Mouse (Mus musculus): ENCODE results near the gene Rimklb. TPM values are rescaled to one million over a fixed set of nuclear protein-coding genes. Genes with fewer than 3 reads are reported as not detected.
"Not testable (repeated sequence)": the region's sequence is repeated elsewhere in the genome, so short reads cannot be mapped to it uniquely, and the experiment has no call there.

Gene Rimklb
- total RNA-seq, 2 experiments from 2014 or later: 0.20 TPM; not detected in 1

DNA sequence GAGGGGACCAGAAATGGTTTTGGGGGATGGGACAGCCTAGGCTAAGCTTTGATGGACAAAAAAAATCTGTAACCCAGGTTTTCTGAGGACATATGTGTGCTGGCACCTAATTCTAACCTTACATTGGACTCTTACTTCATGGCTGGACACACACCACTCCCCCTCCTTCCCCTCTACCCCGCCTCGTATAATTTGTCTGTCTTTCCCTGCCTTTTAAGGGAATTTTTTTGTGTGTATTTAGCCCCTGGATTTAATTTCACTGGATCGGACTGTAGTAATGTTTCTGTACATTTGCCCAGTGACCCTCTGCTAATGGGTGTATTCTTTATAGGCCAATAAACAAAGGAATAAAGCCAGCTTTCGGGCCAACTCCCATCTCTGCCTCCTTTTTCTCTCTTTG is 6.5 kb upstream of the Rimklb start:
- DNase-seq: no peak
- intact Hi-C loops (cut with DNase I): no loop called here

DNA sequence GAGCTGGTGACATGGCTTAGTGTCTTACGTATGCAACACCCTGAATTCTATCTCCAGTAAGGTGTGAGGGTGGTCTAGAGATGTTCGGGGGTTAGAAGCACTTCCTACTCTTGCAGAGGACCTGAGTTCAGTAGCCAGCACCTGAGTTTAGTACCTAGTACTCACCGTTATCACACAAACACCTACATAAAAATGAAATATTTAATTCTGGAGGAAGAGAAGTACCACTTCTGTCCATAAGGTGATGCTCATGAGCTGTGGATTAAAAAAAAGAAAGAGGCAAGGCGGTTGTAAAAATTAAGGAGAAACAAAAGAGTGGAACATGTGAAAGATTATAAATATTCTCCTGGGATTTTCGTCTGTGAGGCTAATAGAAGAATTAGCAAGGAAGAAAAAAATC is 2.1 kb downstream of the Rimklb start:
- peak in 1 of 2 experiments; percentile 36 for DNase-seq
- intact Hi-C loops (cut with DNase I): loop anchor here (2.0 kb wide), 1 partner anchor 22 kb away; no protein-coding TSS in a partner anchor

DNA sequence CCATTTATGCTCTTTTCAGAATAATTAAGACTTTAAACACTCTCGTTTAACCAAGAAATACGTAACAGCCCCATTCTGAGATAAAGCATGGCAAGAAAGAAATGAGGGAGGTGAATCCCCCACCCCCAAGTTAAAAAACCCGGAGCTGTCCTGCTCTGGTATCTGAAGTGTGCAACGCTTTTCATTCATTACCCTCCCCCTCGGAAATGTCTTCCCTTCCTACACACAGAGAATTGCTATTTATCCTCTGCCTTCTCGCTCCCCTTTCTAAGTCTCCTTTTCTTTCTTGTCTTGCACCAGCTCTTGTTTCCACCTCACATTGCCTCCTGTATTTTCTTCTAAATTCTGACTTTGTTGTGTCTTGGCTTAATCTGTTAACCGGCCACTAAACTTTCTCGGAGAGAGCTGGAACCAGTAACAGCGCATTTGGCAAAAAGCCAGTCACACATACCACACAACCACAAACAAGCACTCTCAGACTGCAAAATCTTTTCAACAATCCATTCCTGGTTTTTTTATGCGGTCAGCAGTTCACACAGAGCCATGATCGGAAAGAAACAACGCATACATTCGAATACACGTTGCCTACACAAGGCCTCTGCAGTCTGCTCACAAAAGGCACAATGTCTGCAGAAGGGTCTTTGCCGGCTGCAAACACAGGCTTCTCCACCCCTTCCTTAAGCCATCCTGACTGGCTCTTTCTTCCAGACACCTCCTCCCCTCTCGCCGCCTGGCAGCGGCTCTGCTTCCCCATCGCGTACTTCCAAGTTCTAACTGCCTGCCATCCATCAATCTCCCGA is 3.3 kb downstream of the Rimklb start:
- DNase-seq: peak; percentile 24 to 35
- intact Hi-C loops (cut with DNase I): loop anchor here (2.0 kb wide), 1 partner anchor 66 kb away; no protein-coding TSS in a partner anchor

DNA sequence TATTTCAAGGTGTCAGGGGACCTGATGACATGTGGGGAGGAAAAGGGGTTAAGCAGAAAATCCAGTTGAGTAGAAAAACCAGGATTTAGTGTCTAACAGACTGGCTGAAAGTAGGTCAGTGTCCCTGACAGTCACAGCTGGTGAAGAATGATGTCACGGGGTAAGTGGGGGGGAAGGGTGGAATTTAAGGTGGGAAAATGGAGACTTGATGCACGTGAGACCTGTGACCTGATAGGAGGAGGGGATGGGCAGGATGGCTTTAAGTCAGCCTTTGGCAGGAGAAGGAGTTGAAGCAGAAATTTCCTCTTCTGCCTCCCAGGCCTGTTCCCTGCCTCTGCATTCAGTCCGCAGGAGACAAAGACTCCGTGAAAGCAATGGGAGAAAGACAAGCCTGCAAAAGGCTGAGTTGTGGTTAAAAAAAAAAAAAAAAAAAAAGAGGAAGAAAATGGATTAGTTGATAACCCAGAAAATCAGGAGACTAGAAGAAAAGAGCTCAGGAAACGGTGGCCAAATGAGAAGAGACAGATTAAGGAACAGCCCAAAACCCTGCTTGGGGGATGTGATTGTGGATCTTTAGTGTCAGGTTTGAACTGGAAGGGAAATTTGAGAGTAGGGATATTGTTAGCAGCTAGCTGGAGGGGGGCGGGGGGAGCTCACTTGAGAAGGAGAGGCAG is 4.6 kb downstream of the Rimklb start:
- intact Hi-C loops (cut with DNase I): loop anchor here (2.0 kb wide), 1 partner anchor 67 kb away; no protein-coding TSS in a partner anchor
- no peak for DNase-seq

DNA sequence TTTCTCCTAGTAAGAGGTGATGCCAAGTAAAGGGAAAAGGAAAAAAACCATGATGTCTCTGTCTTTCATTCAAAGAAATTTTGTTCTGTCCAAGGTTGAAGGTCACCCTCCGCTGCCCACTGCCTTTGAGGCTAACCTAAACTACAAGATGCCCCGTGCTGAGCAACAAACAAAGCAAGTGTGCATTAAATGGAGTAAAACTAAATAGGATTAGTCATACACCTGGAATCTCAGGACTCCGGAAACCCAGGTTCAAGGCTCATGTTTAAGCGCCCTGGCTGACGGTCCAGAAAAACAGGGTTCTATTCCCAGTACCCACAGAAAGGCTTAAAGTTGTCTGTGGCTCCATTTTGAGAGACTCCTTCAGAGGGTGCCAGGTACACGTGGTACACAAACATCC is 6.1 kb downstream of the Rimklb start:
- DNase-seq: no peak
- intact Hi-C loops (cut with DNase I): no loop called here

DNA sequence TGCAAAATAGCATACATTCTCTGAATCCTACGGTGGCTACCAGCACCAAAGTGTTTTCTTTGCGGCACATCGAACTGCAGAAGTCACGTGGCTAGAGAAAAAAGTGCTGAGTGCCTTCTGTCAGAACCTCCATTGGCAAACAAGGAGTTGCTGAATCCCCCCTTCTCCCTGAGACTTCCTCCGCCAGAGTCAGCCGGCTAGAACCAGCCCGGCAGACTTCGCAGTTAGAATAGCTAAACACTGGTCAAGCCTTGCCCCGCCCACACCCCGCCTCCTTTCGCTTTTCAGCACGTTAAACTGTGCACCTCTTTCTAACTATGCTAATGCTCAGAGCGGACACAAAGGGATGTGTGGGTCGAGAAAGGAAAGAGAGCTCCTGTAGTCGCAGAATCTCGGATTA is 7.0 kb downstream of the Rimklb start:
- intact Hi-C loops (cut with DNase I): no loop called here
- peak; percentile 58 to 74 for DNase-seq

DNA sequence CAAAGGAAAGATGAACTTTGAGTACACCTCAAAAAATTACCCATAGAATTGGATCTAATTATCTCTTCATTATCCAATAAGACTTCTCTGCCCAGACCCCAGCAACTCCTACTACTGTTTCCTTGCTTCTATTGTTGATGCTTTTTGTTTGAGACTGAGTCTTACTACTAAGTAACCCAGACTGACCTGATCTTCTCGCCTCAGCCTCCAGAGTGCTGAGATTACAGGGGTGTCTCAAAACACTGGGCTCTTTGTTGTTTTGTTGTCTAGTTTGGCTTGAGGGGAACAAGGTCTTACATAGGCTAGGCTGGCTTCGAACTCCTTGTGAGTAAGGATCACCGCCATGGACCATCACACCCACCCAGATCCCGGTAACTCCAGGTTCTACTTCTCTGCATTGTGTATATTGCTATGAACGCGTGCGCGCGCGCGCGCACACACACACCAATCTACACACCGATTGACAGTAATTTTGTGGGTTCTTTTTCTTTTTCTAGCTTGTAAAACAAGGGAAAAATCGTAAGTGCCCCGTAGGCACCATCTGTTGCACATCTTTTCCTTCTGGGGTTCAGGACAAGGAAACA is 7.5 kb downstream of the Rimklb start:
- intact Hi-C loops (cut with DNase I): no loop called here
- DNase-seq: no peak

DNA sequence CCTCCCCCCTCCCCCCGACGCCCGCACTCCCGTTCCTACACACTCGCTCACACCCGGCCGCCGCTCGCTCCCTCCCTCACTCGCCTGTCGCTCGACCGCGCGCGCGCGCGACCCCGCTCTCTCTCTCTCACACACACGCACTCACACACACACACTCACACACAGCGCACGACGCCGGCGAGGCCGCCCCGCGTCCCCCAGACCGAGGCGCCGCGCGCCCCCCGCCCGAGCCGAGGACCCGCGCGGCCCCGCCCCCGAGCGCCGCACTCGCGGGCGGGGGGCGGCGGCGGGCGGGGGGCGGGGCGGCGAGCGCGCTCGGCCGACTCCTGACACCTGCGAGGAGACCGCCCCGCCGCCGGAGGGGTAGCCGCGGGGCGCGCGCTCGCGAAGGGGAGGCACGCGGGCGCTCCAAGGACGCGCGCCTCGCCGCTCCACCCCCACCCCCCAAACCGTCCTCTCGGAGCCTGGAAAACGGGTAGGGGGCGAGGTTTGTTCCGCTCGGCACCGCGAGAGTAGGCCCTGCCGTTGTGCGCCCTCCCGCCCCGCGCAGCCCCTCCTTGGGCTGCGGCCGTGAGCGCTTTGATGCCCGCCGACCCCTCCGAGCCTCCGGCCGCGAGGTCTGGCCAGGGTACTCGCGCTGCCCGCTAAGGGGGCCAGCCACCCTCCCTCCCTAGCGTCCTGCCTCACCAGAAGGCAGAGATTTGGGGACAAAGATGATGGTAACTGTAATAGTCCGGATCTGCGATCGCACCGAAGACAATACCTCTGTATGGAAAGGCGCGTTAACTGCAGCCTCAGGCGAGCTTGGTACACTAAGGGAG is 12.1 kb downstream of the Rimklb start:
- intact Hi-C loops (cut with DNase I): no loop called here
- DNase-seq: peak in 1 of 2 experiments; percentile 10

DNA sequence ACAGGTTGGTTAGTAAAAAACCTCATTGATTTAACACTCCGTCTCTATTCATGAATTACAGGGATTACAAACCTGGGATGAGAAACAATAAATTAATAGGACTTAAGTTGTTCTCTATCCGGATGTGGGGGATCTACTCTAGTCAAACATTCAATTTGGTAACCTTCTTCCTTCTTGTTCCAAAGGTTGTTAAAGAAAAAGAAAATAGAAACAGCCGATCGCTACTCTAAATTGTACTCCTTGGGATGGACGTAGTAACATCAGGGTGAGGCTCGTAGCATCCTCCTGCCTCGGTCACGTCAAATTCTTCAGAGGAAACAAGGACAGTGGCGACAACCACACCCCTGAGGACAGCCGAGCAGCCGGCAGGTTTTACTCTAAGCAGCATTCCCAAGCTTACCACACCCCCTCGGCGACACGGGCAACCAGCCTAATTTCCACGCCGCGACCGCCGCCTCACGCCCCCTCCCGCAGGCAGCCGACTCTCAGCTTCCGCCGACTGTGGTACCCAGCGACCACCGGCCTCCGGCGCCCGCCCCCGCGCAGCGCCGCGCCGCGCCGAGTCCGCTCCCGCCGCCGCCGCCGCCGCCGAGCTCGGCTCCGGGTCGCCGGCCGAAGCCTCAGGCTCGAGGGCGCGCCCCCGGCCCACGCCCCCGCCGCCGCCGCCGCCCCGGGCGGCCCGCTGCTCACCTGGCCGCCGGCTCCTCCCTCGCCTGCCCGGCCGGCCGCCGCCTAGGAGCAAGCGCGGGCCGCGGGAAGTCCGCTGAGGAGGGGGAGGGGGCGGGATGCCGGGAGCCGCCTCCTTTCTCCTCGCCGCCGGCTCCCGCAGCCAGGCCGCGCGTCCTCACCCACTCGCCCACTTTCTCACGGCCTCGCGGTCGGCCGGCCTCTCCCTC is 12.9 kb downstream of the Rimklb start:
- intact Hi-C loops (cut with DNase I): no loop called here
- DNase-seq: no peak

DNA sequence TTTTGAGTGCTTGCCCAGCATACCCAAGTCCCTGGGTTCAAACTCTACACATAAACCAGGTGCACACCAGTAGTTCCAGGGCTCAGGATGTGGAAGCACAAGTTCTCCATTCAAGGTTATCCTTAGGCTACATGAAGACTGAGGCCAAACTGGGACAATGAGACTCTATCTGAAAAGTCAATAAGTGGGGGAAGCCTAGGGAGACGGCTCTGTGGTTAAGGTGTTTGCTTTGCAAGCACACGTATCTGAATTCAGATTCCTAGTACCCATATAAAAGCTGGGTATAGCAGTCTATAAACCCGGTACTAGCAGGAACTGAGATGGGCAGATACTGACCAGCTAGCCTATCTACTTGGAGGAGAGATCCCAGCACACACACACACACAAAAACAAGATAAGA is 20.5 kb downstream of the Rimklb start:
- intact Hi-C loops (cut with DNase I): no loop called here

DNA sequence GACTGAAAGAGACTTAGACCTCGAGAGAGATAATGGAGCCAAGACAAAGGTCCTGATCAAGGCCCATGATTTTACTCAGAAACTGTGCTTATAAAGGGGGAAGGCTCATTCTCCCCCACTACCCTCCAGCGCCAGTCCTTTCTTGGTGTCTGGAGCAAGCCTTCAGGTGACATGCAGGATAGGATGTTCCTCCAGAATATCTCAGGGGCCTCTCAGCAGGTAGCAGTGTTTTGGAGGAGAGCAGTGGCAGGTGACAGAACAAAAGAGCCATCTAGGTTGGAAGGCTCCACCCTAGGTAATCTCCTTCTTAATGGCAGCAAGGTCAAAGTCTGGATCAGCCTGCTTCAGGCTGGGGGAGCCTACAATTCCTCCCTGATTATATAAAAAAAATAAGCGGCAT is 27.1 kb downstream of the Rimklb start:
- DNase-seq; intact Hi-C loops (cut with DNase I): not testable (repeated sequence)

More for the DNA sequence above, 20.5 kb downstream of the Rimklb start:
- DNase-seq: no peak

DNA sequence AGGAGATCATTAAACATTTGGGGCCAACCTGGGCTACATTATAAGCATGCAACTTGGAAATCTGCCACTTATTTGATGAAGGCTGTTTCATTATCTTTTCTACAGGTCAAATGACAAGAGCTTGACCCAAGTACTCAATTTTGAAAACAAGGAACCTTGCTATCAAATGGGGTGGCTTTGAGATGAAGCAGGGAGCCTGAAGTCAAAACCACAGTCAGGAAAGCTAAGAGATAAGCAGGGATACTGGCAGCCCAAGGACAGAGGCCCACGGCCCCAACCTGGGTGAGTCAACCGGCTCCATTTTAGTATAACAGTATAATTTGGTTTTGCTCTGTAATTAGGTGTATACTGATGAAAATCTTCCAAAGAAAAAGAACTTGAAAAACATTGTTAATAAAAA is 28.3 kb downstream of the Rimklb start:
- no peak for DNase-seq

DNA sequence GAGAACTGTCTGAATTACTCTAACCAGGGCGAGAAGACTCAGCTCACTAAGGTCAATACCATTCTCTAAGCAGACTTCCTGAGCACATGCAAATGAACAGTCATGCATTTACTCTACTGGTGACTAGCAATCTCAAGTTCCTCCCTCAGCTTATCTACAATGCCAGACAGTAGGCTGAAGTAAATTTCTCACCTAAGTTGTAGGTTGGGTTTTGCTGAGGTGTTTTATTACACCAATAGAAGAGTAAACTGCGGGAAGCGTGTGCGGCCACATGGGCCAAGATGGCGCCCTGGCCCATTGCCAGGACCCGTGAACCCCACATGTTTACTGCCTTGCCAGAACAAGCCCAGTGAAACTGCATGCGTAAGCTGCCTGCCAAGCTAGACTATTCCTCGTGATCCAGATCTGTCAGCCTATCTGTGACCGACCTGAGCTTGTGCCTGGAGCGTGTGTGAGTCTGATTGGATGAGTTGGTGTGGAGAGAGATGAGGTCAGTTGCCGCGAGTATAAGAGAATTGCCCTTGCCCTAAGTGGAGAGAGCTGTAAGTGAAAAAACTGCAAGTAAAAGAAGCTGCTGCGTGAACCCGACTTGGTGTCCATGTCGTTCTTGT is 29.4 kb downstream of the Rimklb start:
- intact Hi-C loops (cut with DNase I): no loop called here
- DNase-seq: no peak

More for the DNA sequence above, 28.3 kb downstream of the Rimklb start:
- intact Hi-C loops (cut with DNase I): no loop called here

DNA sequence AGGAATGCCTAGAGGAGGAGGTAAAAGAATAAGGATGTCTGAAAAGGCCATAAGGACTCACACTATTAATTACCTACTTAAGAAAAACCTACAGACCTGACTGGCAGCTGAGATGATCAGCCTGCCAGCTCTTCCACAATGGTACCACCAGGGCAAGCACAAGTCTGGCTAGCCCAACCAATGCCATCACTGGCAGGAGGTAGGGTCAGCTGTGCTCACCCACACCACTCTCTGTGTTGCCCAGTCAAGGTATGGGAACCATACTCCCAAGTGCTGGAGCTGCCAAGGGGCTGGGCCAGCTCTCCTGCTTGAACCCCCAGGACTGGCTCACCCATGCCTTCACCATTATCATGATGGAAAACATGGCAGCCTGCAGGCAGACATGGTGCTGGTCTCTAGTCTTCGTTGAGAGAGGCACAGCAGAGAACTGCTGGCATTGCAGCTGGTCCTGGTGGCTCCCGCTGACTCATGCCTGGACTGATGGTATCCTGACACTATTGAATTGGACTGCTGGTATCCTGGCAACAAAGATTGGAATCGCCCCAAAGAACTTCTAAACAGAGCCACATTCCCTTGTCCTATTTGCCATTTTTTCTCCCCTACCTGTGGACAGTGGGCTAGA is 32.4 kb downstream of the Rimklb start:
- intact Hi-C loops (cut with DNase I): no loop called here
- no peak for DNase-seq

DNA sequence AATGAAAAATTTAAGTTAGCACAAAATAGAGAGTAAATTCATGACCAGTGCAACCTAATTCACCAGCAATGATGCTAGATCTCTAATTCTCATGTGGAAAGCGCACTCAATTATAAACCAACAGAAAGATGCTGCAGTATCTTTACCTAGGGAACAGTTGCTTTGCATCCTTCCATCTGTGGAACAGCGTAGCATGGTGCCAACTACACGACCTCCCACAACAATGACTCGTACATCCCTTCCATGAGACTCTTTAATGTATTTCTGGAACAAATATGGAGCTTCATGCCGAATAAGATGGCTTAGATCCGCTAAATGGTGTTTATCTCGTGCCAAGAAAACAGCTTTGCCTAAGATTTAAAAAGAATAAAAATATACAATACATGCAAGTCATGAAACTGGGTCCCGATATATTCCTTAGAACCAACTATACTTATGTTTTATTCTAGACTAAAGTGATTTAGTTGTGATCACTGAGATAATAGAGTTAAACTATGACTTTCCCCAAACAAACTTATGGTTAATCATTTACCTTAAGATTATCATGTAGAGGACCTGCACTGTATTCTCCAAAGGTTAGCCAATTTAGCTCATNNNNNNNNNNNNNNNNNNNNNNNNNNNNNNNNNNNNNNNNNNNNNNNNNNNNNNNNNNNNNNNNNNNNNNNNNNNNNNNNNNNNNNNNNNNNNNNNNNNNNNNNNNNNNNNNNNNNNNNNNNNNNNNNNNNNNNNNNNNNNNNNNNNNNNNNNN is 39.4 kb downstream of the Rimklb start:
- DNase-seq: no peak
- intact Hi-C loops (cut with DNase I): no loop called here

DNA sequence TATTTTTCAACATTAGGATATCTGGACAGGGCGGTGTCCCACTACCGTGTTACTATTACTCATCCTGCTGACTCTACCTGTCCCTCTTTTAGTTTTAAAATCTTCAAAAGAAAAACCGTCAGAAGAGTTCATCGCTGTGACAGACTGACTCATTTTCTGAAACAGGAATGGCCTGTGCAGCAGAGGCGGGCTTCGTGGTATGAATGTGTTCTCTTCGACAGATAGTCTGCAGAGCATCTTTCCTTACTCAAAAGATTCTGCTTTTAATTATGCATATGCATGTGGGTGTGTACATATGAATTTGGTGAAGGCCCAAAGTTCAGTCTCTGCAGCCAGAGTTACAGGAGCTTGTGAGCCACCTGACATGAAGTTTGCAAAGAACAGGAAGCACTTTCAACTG is 50.7 kb downstream of the Rimklb start:
- intact Hi-C loops (cut with DNase I): no loop called here

DNA sequence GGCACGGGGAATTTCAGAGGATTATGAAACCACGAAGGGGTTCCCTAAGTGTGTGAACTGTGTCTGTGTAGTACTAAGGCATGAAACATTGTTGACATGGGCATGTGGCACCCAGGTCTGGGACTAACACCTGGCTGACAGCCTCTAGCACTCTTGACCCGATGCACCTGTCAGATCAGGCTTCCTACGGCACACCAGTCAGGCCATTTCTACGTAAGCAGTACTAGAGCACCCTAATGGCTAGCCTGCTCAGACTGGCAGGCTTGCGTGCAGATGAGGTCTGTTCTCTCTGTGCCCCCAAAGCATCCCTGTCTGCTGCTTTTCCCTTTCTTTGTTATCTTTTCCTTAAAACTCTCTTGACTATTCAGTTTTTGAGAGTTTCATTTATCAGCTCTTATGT is 53.3 kb downstream of the Rimklb start:
- DNase-seq: no peak
- intact Hi-C loops (cut with DNase I): no loop called here

More for the DNA sequence above, 50.7 kb downstream of the Rimklb start:
- no peak for DNase-seq

DNA sequence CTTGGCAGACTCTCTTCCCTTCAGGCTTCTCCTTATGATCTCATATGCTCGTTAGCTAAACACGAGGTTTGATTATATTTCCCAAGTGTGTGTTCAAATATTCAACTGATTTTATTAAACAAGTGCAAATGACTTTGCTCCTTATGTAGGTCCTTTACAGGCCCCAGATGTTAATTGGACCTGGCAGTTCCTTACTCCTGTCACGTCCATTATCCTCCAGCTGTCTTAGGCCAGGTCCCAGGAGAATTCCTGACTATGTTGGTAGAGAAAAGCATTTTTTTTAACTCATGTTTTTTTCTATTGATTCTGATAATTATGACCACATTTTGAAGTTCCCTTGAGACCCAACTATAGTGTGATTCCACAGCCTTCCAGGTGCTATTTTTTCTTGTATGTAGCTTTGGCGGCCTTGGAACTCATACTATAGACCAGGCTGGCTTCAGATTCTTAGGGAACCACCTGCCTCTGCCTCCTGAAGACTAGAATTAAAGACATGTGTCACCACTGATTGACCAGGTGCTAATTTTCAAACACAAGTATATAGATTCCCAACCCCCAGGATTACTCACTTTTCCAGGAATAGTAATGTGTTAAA is 57.8 kb downstream of the Rimklb start:
- intact Hi-C loops (cut with DNase I): no loop called here
- DNase-seq: no peak

Measured in heart, postnatal 14 days (tissue).